Mouse (Mus musculus): ENCODE results near the gene Slc5a1. TPM values are rescaled to one million over a fixed set of nuclear protein-coding genes. Genes with fewer than 3 reads are reported as not detected.

Gene Slc5a1
- polyA plus RNA-seq (2015; fragmentation: Nextera tagmentation; extraction: Ambion mirVana) = not detected in 2 replicates

DNA sequence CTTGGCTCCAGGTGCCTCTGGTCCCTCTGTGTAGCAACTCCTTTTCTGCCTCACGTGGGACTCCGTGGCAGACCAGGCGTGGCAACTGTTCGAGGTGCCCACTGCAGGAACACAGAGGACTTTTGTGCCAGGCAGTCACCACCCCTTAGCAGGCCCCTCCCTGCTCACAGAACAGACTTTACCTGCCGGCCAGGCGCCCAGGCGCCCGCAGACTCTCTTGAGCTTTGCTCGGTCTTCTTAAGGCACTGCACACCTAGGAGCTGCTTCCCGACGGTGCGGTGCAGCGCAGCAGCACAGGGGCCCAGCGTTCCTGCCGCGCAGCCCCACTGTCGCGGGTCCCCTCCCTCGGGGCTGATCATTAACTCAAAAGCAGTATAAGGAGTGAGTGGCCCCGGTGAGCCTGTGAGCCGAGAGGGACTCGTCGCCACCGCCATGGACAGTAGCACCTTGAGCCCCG lies at the start of gene Slc5a1:
TSS of gene Slc5a1 (plus strand) at position 195 of the 457 bp plus-strand sequence.
- H3K9me3 ChIP-seq = no peaks in the 10 kb centered on the region
- H3K27ac ChIP-seq (replicated peaks) = no peak within 1 kb of the TSS
- H3K4me3 ChIP-seq = 0 out of 2 replicates have a peak within 1 kb of the TSS, but pooled peaks have one; percentile 14
- H3K4me2 ChIP-seq = peak within 1 kb of the TSS; percentile 34
- H3K27me3 ChIP-seq = peaks cover 35% of the 10 kb centered on the region
- no peak for ATAC-seq (ENCODE audit: low read depth)
- 17% methylated on average over 25 of the region's 25 CpGs for WGBS
- no peaks in the 10 kb centered on the region for H3K36me3 ChIP-seq
- H3K9ac ChIP-seq = no peak within 1 kb of the TSS
- H3K4me1 ChIP-seq (replicated peaks) = peaks cover 6% of the 10 kb centered on the region

DNA sequence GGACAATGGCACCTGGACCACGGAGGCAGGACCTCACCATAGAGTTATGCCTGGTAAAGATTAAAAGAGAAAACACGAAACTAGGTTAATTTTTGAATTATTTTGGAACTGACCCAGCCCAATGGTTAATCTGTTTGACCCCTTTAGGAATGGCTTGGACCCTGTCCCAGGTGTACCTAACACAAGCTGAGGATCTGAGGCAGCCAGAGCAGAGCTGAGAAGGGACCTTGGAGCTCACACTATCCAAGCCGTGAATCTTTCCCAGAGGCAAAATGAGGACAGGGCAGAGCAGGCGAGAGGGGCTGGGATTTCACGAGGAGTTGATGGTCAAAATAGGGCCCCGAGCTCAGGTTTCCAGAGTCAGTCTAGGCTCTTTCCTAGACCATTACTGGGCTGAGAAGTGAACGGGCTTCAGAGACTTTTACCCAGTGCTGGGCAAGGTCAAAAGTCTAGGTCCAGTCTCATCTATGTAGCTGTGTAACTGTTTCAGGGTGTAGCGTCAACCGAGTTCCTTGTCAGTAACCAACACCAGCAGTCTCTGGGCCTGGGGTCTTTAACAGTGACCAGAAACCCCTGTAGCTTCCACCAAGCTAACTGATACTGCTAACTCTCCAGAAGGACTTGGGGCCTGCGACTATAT lies 47.8 kb upstream of the Slc5a1 start:
- Histone ChIP-seq H3K4me1 (replicated peaks) (no peaks in the 10 kb centered on the region), H3K27me3 (no peaks in the 10 kb centered on the region; the same call in 1 of the 2 replicates), H3K4me2 (no peak overlapping the region), H3K9ac (no peak overlapping the region), H3K9me3 (0 out of 2 replicates have a peak, but pooled peaks cover under 1% of the 10 kb centered on the region), H3K36me3 (no peaks in the 10 kb centered on the region), H3K27ac (replicated peaks) (no peak overlapping the region), H3K4me3 (no peak overlapping the region)
- 87% methylated on average over 10 of the region's 10 CpGs for WGBS
- no peak for ATAC-seq (ENCODE audit: low read depth)

DNA sequence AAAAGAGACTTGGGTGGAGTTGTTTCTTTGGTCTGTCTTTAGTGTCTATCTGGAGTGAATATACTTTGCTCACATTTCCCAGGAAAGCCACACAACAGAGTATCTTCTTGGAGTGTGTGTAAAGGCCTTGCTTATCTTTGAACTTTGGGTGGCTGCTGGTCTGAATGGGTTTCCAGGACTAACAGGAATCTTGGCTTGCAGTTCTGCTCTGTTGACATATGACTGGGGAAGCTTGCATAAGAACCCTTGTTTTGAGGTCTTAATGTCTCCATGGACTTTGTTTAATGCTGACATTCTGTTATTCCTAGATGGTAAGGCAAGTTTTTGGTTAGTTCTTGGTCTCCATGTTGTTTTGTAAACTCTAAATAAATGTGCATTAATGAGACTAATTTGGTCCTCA lies 33.9 kb upstream of the Slc5a1 start:
- Histone ChIP-seq H3K4me3 (no peak overlapping the region), H3K9me3 (no peaks in the 10 kb centered on the region), H3K27me3 (no peaks in the 10 kb centered on the region), H3K9ac (no peak overlapping the region), H3K27ac (replicated peaks) (no peak overlapping the region), H3K36me3 (no peaks in the 10 kb centered on the region), H3K4me1 (replicated peaks) (no peaks in the 10 kb centered on the region), H3K4me2 (no peak overlapping the region)
- no peak for ATAC-seq (ENCODE audit: low read depth)

DNA sequence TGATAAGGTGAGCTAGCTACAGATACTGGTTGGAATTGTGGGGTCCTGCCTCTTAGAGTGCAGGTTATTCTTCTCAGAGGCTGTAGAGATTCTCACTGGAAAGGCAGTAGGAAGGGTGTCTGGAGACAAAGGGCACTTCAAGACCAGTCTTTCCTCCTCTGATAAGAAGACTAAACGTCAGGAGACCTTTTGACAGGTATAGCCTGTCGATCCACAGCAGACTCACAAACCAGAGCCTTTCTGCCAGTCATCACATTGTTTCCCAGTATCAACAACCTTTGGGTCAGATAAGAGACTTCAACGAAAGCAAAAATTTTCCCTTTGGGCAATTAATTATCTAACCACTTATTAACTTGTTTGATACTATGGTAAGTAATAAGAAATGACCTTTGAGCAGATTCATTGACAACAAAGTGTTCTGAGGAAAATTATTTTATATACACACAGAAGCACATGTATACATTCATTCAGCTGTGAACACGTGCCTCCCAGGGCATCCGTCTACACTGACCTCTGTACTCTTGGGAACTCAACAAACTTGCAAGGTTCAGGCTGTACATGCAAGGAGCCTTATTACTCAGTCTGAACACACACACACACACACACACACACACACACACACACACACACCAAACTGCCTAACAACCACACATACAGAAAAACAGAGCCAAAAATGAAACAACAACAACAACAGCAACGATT lies 27.4 kb upstream of the Slc5a1 start:
- no peak for ATAC-seq (ENCODE audit: low read depth)
- Histone ChIP-seq H3K36me3 (no peaks in the 10 kb centered on the region), H3K4me3 (no peak overlapping the region), H3K27ac (replicated peaks) (no peak overlapping the region), H3K4me1 (replicated peaks) (no peaks in the 10 kb centered on the region), H3K27me3 (no peaks in the 10 kb centered on the region), H3K9ac (no peak overlapping the region), H3K4me2 (no peak overlapping the region), H3K9me3 (no peaks in the 10 kb centered on the region)
- WGBS = 93% methylated on average over 6 of the region's 6 CpGs

DNA sequence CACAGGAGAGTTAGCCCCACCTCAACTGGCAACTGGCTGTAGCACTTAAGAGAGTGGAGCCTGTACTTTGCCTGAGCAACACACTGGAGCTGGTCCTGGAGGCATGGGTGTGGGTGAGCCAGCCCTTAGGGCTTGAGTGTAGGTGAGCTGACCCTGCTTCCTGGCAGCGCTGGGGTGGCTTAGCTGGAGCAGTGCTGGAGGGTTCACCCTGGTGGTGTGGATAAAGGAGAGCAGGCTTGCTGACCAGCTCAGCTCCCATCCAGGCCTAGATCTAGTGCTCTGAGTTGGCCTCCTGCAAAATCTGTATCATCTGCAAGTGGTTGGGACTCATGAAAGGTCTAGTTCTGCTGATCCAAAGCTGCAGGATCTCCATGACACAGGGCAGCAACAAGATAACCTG lies 21.1 kb upstream of the Slc5a1 start:
- no peaks in the 10 kb centered on the region for H3K9me3 ChIP-seq
- H3K9ac ChIP-seq = no peak overlapping the region
- no peaks in the 10 kb centered on the region for H3K36me3 ChIP-seq
- H3K27me3 ChIP-seq = no peaks in the 10 kb centered on the region
- no peak overlapping the region for H3K4me3 ChIP-seq
- H3K4me1 ChIP-seq (replicated peaks) = no peaks in the 10 kb centered on the region
- no peak for ATAC-seq (ENCODE audit: low read depth)
- H3K27ac ChIP-seq (replicated peaks) = no peak overlapping the region
- 88% methylated on average over 1 of the region's 1 CpGs for WGBS
- no peak overlapping the region for H3K4me2 ChIP-seq

DNA sequence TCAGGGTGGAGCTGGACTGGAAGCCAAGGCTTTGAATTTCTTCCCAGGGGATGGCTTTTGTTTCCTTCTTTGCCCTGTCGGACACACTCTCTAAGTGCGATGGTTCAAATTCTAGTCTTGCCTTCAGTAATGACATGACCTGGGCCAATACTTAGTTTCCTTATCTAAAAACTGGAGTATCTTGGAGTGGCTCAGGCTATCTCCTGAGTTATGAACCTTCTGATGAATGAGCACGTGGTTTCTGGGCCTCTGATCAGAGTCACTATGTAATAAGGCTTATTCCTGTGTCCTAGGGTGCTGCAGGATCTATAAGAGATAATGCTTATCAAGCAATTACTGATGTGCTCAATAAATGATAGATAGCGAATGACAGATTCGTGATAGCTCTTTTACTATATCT lies 19.4 kb upstream of the Slc5a1 start:
- no peaks in the 10 kb centered on the region for H3K27me3 ChIP-seq
- H3K4me2 ChIP-seq = no peak overlapping the region
- WGBS = 89% methylated on average over 5 of the region's 5 CpGs
- ATAC-seq (ENCODE audit: low read depth) = no peak
- H3K4me1 ChIP-seq (replicated peaks) = no peaks in the 10 kb centered on the region
- no peak overlapping the region for H3K27ac ChIP-seq (replicated peaks)
- no peak overlapping the region for H3K9ac ChIP-seq
- no peak overlapping the region for H3K4me3 ChIP-seq
- H3K36me3 ChIP-seq = no peaks in the 10 kb centered on the region
- no peaks in the 10 kb centered on the region for H3K9me3 ChIP-seq

DNA sequence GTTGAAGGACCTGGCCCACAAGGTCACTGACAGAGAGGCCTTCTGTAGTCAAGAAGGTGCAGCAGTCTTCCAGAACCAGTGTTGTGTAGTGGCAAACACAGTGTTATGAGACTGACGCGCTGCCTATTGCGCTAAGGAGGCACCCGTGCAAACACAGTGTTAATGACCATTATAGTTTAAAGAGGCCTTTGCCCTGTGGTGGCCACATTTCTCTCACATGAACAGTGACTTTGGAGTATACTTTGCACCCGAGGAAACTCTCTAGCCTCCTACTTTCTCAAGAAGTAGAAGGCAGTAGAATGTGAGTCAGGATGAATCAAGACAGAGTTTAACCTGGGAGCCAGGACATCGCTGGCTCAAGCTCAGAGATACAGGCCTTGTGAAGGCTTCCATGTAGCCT lies 12.7 kb upstream of the Slc5a1 start:
- no peaks in the 10 kb centered on the region for H3K4me1 ChIP-seq (replicated peaks)
- no peaks in the 10 kb centered on the region for H3K27me3 ChIP-seq
- 87% methylated on average over 6 of the region's 6 CpGs for WGBS
- H3K9ac ChIP-seq = no peak overlapping the region
- no peak overlapping the region for H3K4me2 ChIP-seq
- H3K27ac ChIP-seq (replicated peaks) = no peak overlapping the region
- H3K4me3 ChIP-seq = no peak overlapping the region
- H3K9me3 ChIP-seq = no peaks in the 10 kb centered on the region
- no peak for ATAC-seq (ENCODE audit: low read depth)
- no peaks in the 10 kb centered on the region for H3K36me3 ChIP-seq

DNA sequence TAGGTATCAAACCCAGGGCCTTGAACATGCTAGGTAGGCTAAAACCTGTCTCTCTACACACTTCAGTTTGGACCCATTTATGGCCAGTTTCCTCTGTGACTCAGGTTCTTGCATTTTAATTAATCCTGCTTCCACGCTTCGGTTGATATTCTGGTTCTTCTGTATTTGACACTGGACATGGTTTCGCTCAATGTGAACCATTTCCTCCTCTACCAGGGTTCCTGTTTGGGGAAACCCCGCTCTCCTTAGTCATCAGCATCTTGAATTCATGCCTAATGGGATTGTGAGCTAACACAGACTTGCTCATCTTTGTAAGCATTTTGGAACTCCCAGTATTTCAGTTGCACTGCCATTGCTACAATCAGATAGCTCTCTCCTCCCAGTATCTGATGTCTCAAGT lies 8.7 kb upstream of the Slc5a1 start:
- no peak overlapping the region for H3K27ac ChIP-seq (replicated peaks)
- H3K36me3 ChIP-seq = no peaks in the 10 kb centered on the region
- no peaks in the 10 kb centered on the region for H3K9me3 ChIP-seq
- no peak overlapping the region for H3K4me3 ChIP-seq
- H3K4me2 ChIP-seq = no peak overlapping the region
- no peaks in the 10 kb centered on the region for H3K4me1 ChIP-seq (replicated peaks)
- no peak for ATAC-seq (ENCODE audit: low read depth)
- 87% methylated on average over 4 of the region's 4 CpGs for WGBS
- no peak overlapping the region for H3K9ac ChIP-seq
- no peaks in the 10 kb centered on the region for H3K27me3 ChIP-seq

DNA sequence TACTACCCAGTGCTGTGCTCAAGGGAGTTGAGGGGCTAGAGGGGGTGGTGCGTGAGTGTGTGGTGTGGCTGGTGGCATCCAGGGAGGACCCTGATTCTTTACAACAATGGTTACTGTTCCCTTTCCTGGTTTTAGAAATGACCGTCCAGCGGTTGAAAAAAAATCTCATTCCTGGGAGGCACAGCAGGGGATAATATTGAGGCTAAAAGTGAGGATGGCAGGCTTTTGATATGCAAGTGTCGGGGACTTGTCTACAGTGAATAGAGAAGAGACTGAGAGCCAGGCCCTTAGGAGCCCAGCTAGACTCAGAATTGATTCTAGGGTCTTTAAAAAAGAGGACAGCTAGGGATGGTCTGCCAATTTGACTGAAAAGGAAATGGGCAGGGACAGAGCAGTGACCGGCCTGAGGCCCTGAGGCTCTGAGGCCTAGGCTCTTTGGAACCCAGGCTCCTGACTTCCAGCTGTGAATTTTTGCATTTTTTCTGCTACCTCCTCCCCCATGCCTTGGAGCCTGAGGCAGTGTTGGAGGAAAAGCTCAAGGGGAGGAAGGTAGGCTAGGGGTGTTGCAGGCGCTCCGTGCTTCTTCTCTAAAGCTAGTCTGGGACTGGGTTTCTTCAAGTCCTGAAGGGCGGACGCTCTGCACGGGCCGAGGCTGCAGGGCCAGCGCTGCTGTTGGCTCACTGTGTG lies 1.5 kb upstream of the Slc5a1 start:
- H3K36me3 ChIP-seq = no peaks in the 10 kb centered on the region
- H3K9me3 ChIP-seq = no peaks in the 10 kb centered on the region
- H3K27ac ChIP-seq (replicated peaks) = no peak overlapping the region
- H3K27me3 ChIP-seq = peaks cover 35% of the 10 kb centered on the region
- WGBS = 42% methylated on average over 12 of the region's 12 CpGs
- H3K4me1 ChIP-seq (replicated peaks) = peaks cover 6% of the 10 kb centered on the region
- no peak overlapping the region for H3K4me3 ChIP-seq
- ATAC-seq (ENCODE audit: low read depth) = no peak
- H3K4me2 ChIP-seq = no peak overlapping the region
- no peak overlapping the region for H3K9ac ChIP-seq

DNA sequence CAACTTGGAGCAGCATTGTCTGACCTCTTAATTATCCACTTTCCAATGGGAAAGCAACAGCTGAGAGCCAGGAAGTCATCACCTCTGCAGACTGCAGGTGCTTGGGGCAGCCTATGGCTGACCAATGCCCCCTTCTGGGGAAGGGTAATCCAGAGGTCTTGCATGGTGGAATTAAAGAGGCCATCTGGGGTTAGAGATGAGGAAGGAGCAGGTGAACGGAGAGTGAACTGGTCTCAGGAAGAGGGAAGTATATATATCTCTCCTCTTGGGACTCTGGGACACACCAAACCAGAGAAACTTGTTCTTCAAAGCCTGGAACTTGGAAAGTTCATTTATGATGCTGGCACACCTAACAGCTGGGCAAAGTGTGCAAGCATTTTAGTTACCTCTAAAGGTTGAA lies 857 bp downstream of the Slc5a1 start:
- peaks cover 6% of the 10 kb centered on the region for H3K4me1 ChIP-seq (replicated peaks)
- no peak for ATAC-seq (ENCODE audit: low read depth)
- no peaks in the 10 kb centered on the region for H3K9me3 ChIP-seq
- H3K4me2 ChIP-seq = no peak overlapping the region
- H3K4me3 ChIP-seq = no peak overlapping the region
- no peak overlapping the region for H3K9ac ChIP-seq
- H3K27ac ChIP-seq (replicated peaks) = no peak overlapping the region
- H3K36me3 ChIP-seq = no peaks in the 10 kb centered on the region
- peaks cover 35% of the 10 kb centered on the region for H3K27me3 ChIP-seq
- 50% methylated on average over 1 of the region's 1 CpGs for WGBS

DNA sequence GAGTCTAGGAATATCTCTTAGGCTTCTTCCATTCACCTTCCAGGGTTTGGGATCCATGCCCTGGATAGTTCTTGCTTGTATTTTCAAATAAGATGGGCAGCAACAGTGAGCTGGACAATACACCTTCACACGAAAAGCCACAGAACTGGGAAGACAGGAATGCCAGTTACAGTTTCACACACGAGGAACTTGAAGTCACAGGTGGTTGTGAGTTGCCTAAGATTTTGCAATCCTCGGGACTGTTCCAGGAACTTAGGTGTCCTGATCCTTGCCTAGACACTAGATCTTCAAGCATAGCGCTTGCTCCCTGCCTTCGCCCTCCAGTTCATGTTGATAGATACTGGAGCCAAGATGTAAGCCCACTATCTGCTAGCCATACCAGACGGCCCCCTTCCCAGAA lies 1.6 kb downstream of the Slc5a1 start:
- no peak overlapping the region for H3K9ac ChIP-seq
- peaks cover 6% of the 10 kb centered on the region for H3K4me1 ChIP-seq (replicated peaks)
- no peak overlapping the region for H3K4me3 ChIP-seq
- no peaks in the 10 kb centered on the region for H3K36me3 ChIP-seq
- no peak for ATAC-seq (ENCODE audit: low read depth)
- WGBS = 90% methylated on average over 6 of the region's 6 CpGs
- peaks cover 35% of the 10 kb centered on the region for H3K27me3 ChIP-seq
- no peak overlapping the region for H3K4me2 ChIP-seq
- H3K9me3 ChIP-seq = no peaks in the 10 kb centered on the region
- H3K27ac ChIP-seq (replicated peaks) = no peak overlapping the region

DNA sequence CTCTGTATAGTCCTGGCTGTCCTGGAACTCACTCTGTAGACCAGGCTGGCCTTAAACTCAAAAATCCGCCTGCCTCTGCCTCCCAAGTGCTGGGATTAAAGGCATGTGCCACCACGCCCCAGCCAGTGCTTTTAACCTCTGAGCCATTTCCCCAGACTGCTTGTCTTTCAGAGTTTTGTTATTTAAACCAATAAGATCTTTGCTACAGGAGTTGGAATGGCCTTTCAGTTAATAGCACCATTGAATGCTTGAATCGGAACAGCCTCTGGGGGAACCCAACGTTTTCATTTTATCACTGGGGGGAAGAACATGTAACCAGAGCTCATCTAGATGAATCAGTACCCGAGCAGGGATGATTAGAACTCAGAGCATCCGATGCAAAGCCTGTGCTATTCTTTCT lies 3.0 kb downstream of the Slc5a1 start:
- Histone ChIP-seq H3K4me3 (no peak overlapping the region), H3K36me3 (no peaks in the 10 kb centered on the region), H3K27me3 (peaks cover 35% of the 10 kb centered on the region), H3K4me2 (no peak overlapping the region), H3K9me3 (no peaks in the 10 kb centered on the region), H3K9ac (no peak overlapping the region), H3K27ac (replicated peaks) (no peak overlapping the region), H3K4me1 (replicated peaks) (peaks cover 6% of the 10 kb centered on the region)
- 71% methylated on average over 6 of the region's 6 CpGs for WGBS
- ATAC-seq (ENCODE audit: low read depth) = no peak
